In genomic region chr4:63398854-63399609, GRCm38 (mm10) we compare ENCODE assay signal across 9 mouse cellular contexts. TPM values are rescaled to one million over a fixed set of nuclear protein-coding genes. Genes with fewer than 3 reads are reported as not detected.
DNase-seq lines count a peak whose midpoint lies in the region; ATAC-seq and TF ChIP-seq lines count a peak whose summit lies in the region.
"Had no signal": no experiment of that assay in that cellular context is flagged by ENCODE, and none has a peak within 500 bp of the region (broad histone marks: within the 10 kb centered on the region; RNA-seq: fewer than 3 reads in every experiment).

No protein-coding gene starts in this region.

- no peak for TF ChIP-seq RAD21 in MEL (IDR thresholded peaks at IDR 0.05; ENCODE audit: low read depth, low read length)

- peak; percentile 57 for ATAC-seq in granulocyte monocyte progenitor cell, adult 5-6 weeks (replicated peaks; ENCODE audit: poor library complexity, severe bottlenecking)
- no peak for ATAC-seq in limb, embryonic 15.5 days (ENCODE audit: insufficient number of reproducible peaks, low FRiP score, low TSS enrichment, low read depth)
- peak; percentile 70 for ATAC-seq in monocyte, adult 5-6 weeks (replicated peaks; ENCODE audit: insufficient number of reproducible peaks, low FRiP score, low TSS enrichment, poor library complexity, severe bottlenecking)

- H3K4me3 ChIP-seq in MEL (ENCODE audit: control insufficient read depth in 1 of 2, insufficient read depth in 1 of 2, low read depth in 2 of 2, low read length in 2 of 2): no peak overlapping the region
- no peak overlapping the region for H3K4me3 ChIP-seq in limb, embryonic 15.5 days

- H3K9me3 ChIP-seq in MEL (replicated peaks; ENCODE audit: insufficient read depth, low read length): no peaks in the 10 kb centered on the region
- no peaks in the 10 kb centered on the region for H3K9me3 ChIP-seq in limb, embryonic 15.5 days

- peaks cover 3 to 45% of the 10 kb centered on the region in 2 experiments; a peak in 3 of 4 replicates for H3K4me1 ChIP-seq in MEL (ENCODE audit: control insufficient read depth in 1 of 2, insufficient read depth in 2 of 2, low read length in 2 of 2)
- peaks cover 56% of the 10 kb centered on the region for H3K4me1 ChIP-seq in limb, embryonic 15.5 days

- H3K4me2 ChIP-seq in limb, embryonic 15.5 days: peak overlapping the region; percentile 12; the same call in 1 of the 2 replicates

- peaks cover 0 to 27% of the 10 kb centered on the region in 2 experiments; a peak in 3 of 4 replicates for H3K36me3 ChIP-seq in MEL (ENCODE audit: control insufficient read depth in 1 of 2, insufficient read depth in 2 of 2, low read length in 2 of 2)
- H3K36me3 ChIP-seq in limb, embryonic 15.5 days: peaks cover 23% of the 10 kb centered on the region

- no peaks in the 10 kb centered on the region for H3K79me2 ChIP-seq in MEL (ENCODE audit: control insufficient read depth, insufficient read depth, low read length, poor library complexity)

- DNase-seq in 3T3-L1 (ENCODE audit: low read depth, low spot score) (peak; percentile 69), MEL (ENCODE audit: low read depth, low spot score) (peak; percentile 71)
- no peak for DNase-seq in urinary bladder, postnatal 36 days (ENCODE audit: low spot score in 2 of 2)
- no peak for DNase-seq in right cerebral cortex, postnatal 14 days
- DNase-seq in frontal cortex, postnatal 25 days (ENCODE audit: low spot score in 2 of 2): no peak

- no peak; a peak in 1 of 4 replicates for TF ChIP-seq EP300 in MEL (IDR thresholded peaks at IDR 0.05; ENCODE audit: low read depth in 1 of 2, low read length in 2 of 2)

- no peak overlapping the region for H3K27ac ChIP-seq in MEL (ENCODE audit: control insufficient read depth, low read depth, low read length)
- peak overlapping the region; percentile 63 for H3K27ac ChIP-seq in limb, embryonic 15.5 days

- WGBS in limb, embryonic 15.5 days: 30% methylated on average over 11 of the region's 11 CpGs

- TF ChIP-seq CTCF in MEL (IDR thresholded peaks at IDR 0.05 in 2 of 3, conservative IDR thresholded peaks at IDR 0.05 in 1 of 3; ENCODE audit: control insufficient read depth in 1 of 3, insufficient read depth in 1 of 3, low read depth in 2 of 3, low read length in 3 of 3, poor library complexity in 1 of 3, severe bottlenecking in 1 of 3): no peak

- H3K27me3 ChIP-seq in MEL (ENCODE audit: control insufficient read depth in 1 of 2, insufficient read depth in 2 of 2, low read length in 2 of 2): no peaks in the 10 kb centered on the region
- H3K27me3 ChIP-seq in limb, embryonic 15.5 days: no peaks in the 10 kb centered on the region

- H3K9ac ChIP-seq in MEL (ENCODE audit: control insufficient read depth, low read depth, low read length, poor library complexity, severe bottlenecking): no peak overlapping the region
- H3K9ac ChIP-seq in limb, embryonic 15.5 days: no peak overlapping the region

- no peak for TF ChIP-seq POLR2A in MEL (IDR thresholded peaks at IDR 0.05; ENCODE audit: control insufficient read depth in 1 of 2, insufficient read depth in 1 of 2, low read depth in 1 of 2, low read length in 2 of 2, poor library complexity in 1 of 2)

TF ChIP-seq in MEL, 35 proteins besides CTCF, POLR2A, EP300 and RAD21:
- TF ChIP-seq TBP (IDR thresholded peaks at IDR 0.05; ENCODE audit: low read depth, low read length): no peak
- TF ChIP-seq E2F4 (IDR thresholded peaks at IDR 0.05; ENCODE audit: borderline replicate concordance, low read depth, low read length): no peak
- TF ChIP-seq ZKSCAN1 (IDR thresholded peaks at IDR 0.05; ENCODE audit: low read depth, low read length): no peak
- TF ChIP-seq HCFC1 (IDR thresholded peaks at IDR 0.05; ENCODE audit: low read depth, low read length): no peak
- no peak for TF ChIP-seq ETS1 (IDR thresholded peaks at IDR 0.05; ENCODE audit: low read depth, low read length)
- no peak for TF ChIP-seq MAFK (IDR thresholded peaks at IDR 0.05; ENCODE audit: borderline replicate concordance, low read depth, low read length)
- TF ChIP-seq JUND (IDR thresholded peaks at IDR 0.05; ENCODE audit: low read depth, low read length): no peak
- TF ChIP-seq ZNF384 (IDR thresholded peaks at IDR 0.05; ENCODE audit: low read depth, low read length): no peak
- no peak for TF ChIP-seq USF2 (IDR thresholded peaks at IDR 0.05; ENCODE audit: borderline replicate concordance in 1 of 2, insufficient read depth in 1 of 2, low read depth in 1 of 2, low read length in 2 of 2)
- no peak for TF ChIP-seq NELFE (IDR thresholded peaks at IDR 0.05; ENCODE audit: low read depth, low read length)
- no peak for TF ChIP-seq MAZ (IDR thresholded peaks at IDR 0.05; ENCODE audit: low read depth, low read length)
- no peak for TF ChIP-seq KAT2A (conservative IDR thresholded peaks at IDR 0.05; ENCODE audit: low read depth, low read length)
- no peak for TF ChIP-seq SMC3 (IDR thresholded peaks at IDR 0.05; ENCODE audit: low read depth, low read length)
- TF ChIP-seq MXI1 (IDR thresholded peaks at IDR 0.05; ENCODE audit: low read depth, low read length): no peak
- TF ChIP-seq GATA1 (IDR thresholded peaks at IDR 0.05; ENCODE audit: low read depth, low read length): no peak
- TF ChIP-seq ELF1 (IDR thresholded peaks at IDR 0.05; ENCODE audit: low read depth, low read length): no peak
- TF ChIP-seq TAL1 (IDR thresholded peaks at IDR 0.05; ENCODE audit: low read length): no peak
- no peak for TF ChIP-seq GABPA (IDR thresholded peaks at IDR 0.05; ENCODE audit: low read depth, low read length)
- no peak for TF ChIP-seq UBTF (IDR thresholded peaks at IDR 0.05; ENCODE audit: borderline replicate concordance, insufficient read depth, low read depth, low read length)

RNA-seq across cellular contexts. Expression of gene Akna, which starts 4.1 kb away (rescaled TPM):
- 3.9 and 6.2 TPM in 2 replicates for total RNA-seq in MEL (2012; rRNA removed)
- 10 to 100 TPM in 1 of 2 experiments, not detected in 1; 14.1 TPM for polyA plus RNA-seq in MEL (2012; ENCODE audit: insufficient read depth in 1 of 2, insufficient read length in 2 of 2, low read depth in 1 of 2, low replicate concordance in 2 of 2, missing spikeins in 1 of 2)
- total RNA-seq in granulocyte monocyte progenitor cell, adult 5-6 weeks (2014; fragmentation: Nextera tagmentation): 32.9 and 33.6 TPM in 2 replicates
- total RNA-seq in granulocyte monocyte progenitor cell, adult 5-6 weeks (2017): 9.7 and 13.6 TPM in 2 replicates
- 5.6 and 6.0 TPM in 2 replicates for polyA plus RNA-seq in limb, embryonic 15.5 days (2015; fragmentation: Nextera tagmentation; extraction: Ambion mirVana)
- total RNA-seq in monocyte, adult 5-6 weeks (2017): 70.1 to 153 TPM (median 72.2 TPM) in 3 replicates

RNA-seq across cellular contexts. Expression of gene Orm2, which starts 36.8 kb away (rescaled TPM):
- total RNA-seq in MEL (2012; rRNA removed): not detected in 2 replicates
- not detected for polyA plus RNA-seq in MEL (2012; ENCODE audit: insufficient read depth in 1 of 2, insufficient read length in 2 of 2, low read depth in 1 of 2, low replicate concordance in 2 of 2, missing spikeins in 1 of 2)
- total RNA-seq in granulocyte monocyte progenitor cell, adult 5-6 weeks (2014; fragmentation: Nextera tagmentation): not detected in 2 replicates
- not detected in 2 replicates for total RNA-seq in granulocyte monocyte progenitor cell, adult 5-6 weeks (2017)
- polyA plus RNA-seq in limb, embryonic 15.5 days (2015; fragmentation: Nextera tagmentation; extraction: Ambion mirVana): 0.25 and 0.35 TPM in 2 replicates
- not detected in 3 replicates for total RNA-seq in monocyte, adult 5-6 weeks (2017)
- polyA plus RNA-seq: cortical plate, adult 2 months had no signal

RNA-seq across cellular contexts. Expression of gene Orm3, which starts 43.1 kb away (rescaled TPM):
- not detected in 2 replicates for total RNA-seq in MEL (2012; rRNA removed)
- not detected for polyA plus RNA-seq in MEL (2012; ENCODE audit: insufficient read depth in 1 of 2, insufficient read length in 2 of 2, low read depth in 1 of 2, low replicate concordance in 2 of 2, missing spikeins in 1 of 2)
- not detected in 2 replicates for total RNA-seq in granulocyte monocyte progenitor cell, adult 5-6 weeks (2014; fragmentation: Nextera tagmentation)
- not detected in 2 replicates for total RNA-seq in granulocyte monocyte progenitor cell, adult 5-6 weeks (2017)
- not detected in 2 replicates for polyA plus RNA-seq in limb, embryonic 15.5 days (2015; fragmentation: Nextera tagmentation; extraction: Ambion mirVana)
- total RNA-seq in monocyte, adult 5-6 weeks (2017): not detected in 3 replicates
- polyA plus RNA-seq: cortical plate, adult 2 months had no signal

RNA-seq across cellular contexts. Expression of gene Orm1, which starts 54.7 kb away (rescaled TPM):
- total RNA-seq in MEL (2012; rRNA removed): not detected in 2 replicates
- not detected for polyA plus RNA-seq in MEL (2012; ENCODE audit: insufficient read depth in 1 of 2, insufficient read length in 2 of 2, low read depth in 1 of 2, low replicate concordance in 2 of 2, missing spikeins in 1 of 2)
- total RNA-seq in granulocyte monocyte progenitor cell, adult 5-6 weeks (2014; fragmentation: Nextera tagmentation): not detected in 2 replicates
- total RNA-seq in granulocyte monocyte progenitor cell, adult 5-6 weeks (2017): 1.3 and 3.2 TPM in 2 replicates
- polyA plus RNA-seq in limb, embryonic 15.5 days (2015; fragmentation: Nextera tagmentation; extraction: Ambion mirVana): 57.2 and 75.5 TPM in 2 replicates
- total RNA-seq in monocyte, adult 5-6 weeks (2017): 1.7 TPM in 1 of 3 replicates, not detected in the others
- polyA plus RNA-seq: cortical plate, adult 2 months had no signal

Comparison
In these comparisons a context has a peak if more than half of its experiments do, and no peak if none do; other contexts are left out.
1. DNase-seq: peak in 3T3-L1 (single experiment) and MEL (single experiment); none in urinary bladder, postnatal 36 days (0 of 2), right cerebral cortex, postnatal 14 days (single experiment) and frontal cortex, postnatal 25 days (0 of 2).